Mouse (Mus musculus): ENCODE results near the gene Mapkapk5. TPM values are rescaled to one million over a fixed set of nuclear protein-coding genes. Genes with fewer than 3 reads are reported as not detected.

Gene Mapkapk5
- polyA plus RNA-seq, 1 experiment from 2014 or later = 59.8 TPM

GRCm38 (mm10) chr5:121586400-121587039 is 40.8 kb upstream of the Mapkapk5 start:
- Histone ChIP-seq H3K27me3 (replicated peaks; ENCODE audit: control insufficient read depth, insufficient read depth, low read length) (no peaks in the 10 kb centered on the region), H3K9me3 (ENCODE audit: control insufficient read depth, low read length) (no peaks in the 10 kb centered on the region), H3K9ac (ENCODE audit: low read depth, low read length) (peak overlapping the region; percentile 0; the same call in 1 of the 2 replicates), H3K36me3 (ENCODE audit: control insufficient read depth, insufficient read depth, low read length) (no peaks in the 10 kb centered on the region), H3K4me3 (ENCODE audit: low read depth, low read length) (no peak overlapping the region), H3K4me2 (peak overlapping the region; percentile 52), H3K4me1 (replicated peaks; ENCODE audit: control insufficient read depth, insufficient read depth, low read length) (peaks cover 24% of the 10 kb centered on the region), H3K27ac (ENCODE audit: low read depth, low read length) (peak overlapping the region; percentile 46; the same call in 1 of the 2 replicates)
- WGBS = 34% methylated on average over 6 of the region's 6 CpGs
- DNase-seq (ENCODE audit: low spot score) (no peak), ATAC-seq (replicated peaks; ENCODE audit: low FRiP score) (no peak)

DNA sequence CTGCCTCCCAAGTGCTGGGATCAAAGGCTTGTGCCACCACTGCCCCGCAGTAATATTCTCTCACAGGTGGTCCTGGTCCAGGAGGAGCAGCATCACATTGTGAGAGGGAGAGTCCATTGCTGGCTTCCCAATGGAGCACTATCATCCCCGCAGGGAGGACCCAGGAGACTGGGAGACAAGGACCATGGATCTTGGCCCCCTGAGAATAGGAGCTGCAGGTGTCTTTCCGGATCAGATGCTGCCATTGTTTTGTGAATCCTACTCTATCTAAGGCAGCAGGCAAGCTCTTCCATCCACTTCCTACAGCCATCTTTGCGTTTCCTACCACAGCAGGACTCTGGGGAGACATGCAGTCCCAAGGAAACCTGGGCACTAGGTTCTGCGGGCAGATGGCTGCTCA is 40.0 kb upstream of the Mapkapk5 start:
- Histone ChIP-seq H3K27ac (ENCODE audit: low read depth, low read length) (0 out of 2 replicates have a peak overlapping the region, but pooled peaks have one; percentile 23), H3K4me1 (replicated peaks; ENCODE audit: control insufficient read depth, insufficient read depth, low read length) (peaks cover 19% of the 10 kb centered on the region), H3K9me3 (ENCODE audit: control insufficient read depth, low read length) (no peaks in the 10 kb centered on the region), H3K36me3 (ENCODE audit: control insufficient read depth, insufficient read depth, low read length) (peaks cover under 1% of the 10 kb centered on the region; the same call in 1 of the 2 replicates), H3K4me2 (no peak overlapping the region), H3K27me3 (replicated peaks; ENCODE audit: control insufficient read depth, insufficient read depth, low read length) (no peaks in the 10 kb centered on the region), H3K4me3 (ENCODE audit: low read depth, low read length) (no peak overlapping the region), H3K9ac (ENCODE audit: low read depth, low read length) (no peak overlapping the region)
- DNase-seq (ENCODE audit: low spot score) = no peak
- 82% methylated on average over 5 of the region's 5 CpGs for WGBS
- no peak for ATAC-seq (replicated peaks; ENCODE audit: low FRiP score)

- no peak for ATAC-seq (replicated peaks; ENCODE audit: low FRiP score)
- Histone ChIP-seq H3K4me3 (ENCODE audit: low read depth, low read length) (no peak overlapping the region), H3K27me3 (replicated peaks; ENCODE audit: control insufficient read depth, insufficient read depth, low read length) (no peaks in the 10 kb centered on the region), H3K9ac (ENCODE audit: low read depth, low read length) (no peak overlapping the region), H3K36me3 (ENCODE audit: control insufficient read depth, insufficient read depth, low read length) (peaks cover 3% of the 10 kb centered on the region; the same call in 1 of the 2 replicates), H3K27ac (ENCODE audit: low read depth, low read length) (no peak overlapping the region), H3K9me3 (ENCODE audit: control insufficient read depth, low read length) (no peaks in the 10 kb centered on the region), H3K4me2 (no peak overlapping the region), H3K4me1 (replicated peaks; ENCODE audit: control insufficient read depth, insufficient read depth, low read length) (peaks cover 19% of the 10 kb centered on the region)
- no peak for DNase-seq (ENCODE audit: low spot score)
- WGBS = 87% methylated on average over 10 of the region's 10 CpGs
Observed at GRCm38 (mm10) chr5:121585005-121585404, 39.3 kb upstream of the Mapkapk5 start.

DNA sequence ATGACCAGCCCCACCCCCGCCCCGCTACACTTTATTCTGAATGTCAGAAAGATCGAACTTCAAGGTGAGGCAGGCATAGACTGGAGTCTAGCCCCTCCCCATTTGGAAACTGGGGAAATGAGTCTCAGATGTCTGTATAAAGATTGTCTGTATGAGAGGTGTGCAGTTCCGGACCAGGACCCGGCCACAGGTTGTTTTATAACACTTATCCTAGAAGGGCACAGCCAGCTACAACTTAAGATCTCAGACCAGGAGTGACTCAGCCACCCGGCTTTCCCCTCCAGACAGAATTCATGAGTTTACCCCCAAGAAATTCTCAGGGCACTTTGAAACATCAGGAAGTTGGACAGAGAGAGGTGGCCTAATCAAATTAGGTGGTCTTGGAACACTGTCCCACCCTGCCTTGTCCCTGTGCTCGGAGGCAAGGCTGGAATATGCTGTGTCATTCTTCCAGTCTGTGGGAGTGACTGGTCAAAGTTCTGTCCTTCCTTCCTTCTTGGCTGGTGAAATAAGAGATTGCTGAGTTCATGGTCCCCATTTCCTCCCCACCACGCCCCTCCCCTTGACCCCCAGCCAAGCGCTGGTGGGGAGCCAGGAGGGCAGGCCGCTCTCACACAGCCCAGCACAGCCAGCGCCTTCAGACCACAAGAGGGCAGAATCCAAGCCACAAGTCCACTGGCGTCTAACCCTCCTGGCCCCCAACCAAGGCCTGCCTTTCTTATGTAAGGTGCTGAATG is 38.2 kb upstream of the Mapkapk5 start:
- DNase-seq (ENCODE audit: low spot score) (peak; percentile 58), ATAC-seq (replicated peaks; ENCODE audit: low FRiP score) (peak; percentile 79)
- H3K4me3 ChIP-seq (ENCODE audit: low read depth, low read length) = no peak overlapping the region
- peak overlapping the region; percentile 33; the same call in 1 of the 2 replicates for H3K4me2 ChIP-seq
- H3K9me3 ChIP-seq (ENCODE audit: control insufficient read depth, low read length) = no peaks in the 10 kb centered on the region
- 42% methylated on average over 12 of the region's 12 CpGs for WGBS
- H3K27ac ChIP-seq (ENCODE audit: low read depth, low read length) = peak overlapping the region; percentile 61; the same call in 1 of the 2 replicates
- peaks cover 7% of the 10 kb centered on the region; the same call in 1 of the 2 replicates for H3K36me3 ChIP-seq (ENCODE audit: control insufficient read depth, insufficient read depth, low read length)
- H3K4me1 ChIP-seq (replicated peaks; ENCODE audit: control insufficient read depth, insufficient read depth, low read length) = peaks cover 19% of the 10 kb centered on the region
- H3K27me3 ChIP-seq (replicated peaks; ENCODE audit: control insufficient read depth, insufficient read depth, low read length) = no peaks in the 10 kb centered on the region
- no peak overlapping the region for H3K9ac ChIP-seq (ENCODE audit: low read depth, low read length)

DNA sequence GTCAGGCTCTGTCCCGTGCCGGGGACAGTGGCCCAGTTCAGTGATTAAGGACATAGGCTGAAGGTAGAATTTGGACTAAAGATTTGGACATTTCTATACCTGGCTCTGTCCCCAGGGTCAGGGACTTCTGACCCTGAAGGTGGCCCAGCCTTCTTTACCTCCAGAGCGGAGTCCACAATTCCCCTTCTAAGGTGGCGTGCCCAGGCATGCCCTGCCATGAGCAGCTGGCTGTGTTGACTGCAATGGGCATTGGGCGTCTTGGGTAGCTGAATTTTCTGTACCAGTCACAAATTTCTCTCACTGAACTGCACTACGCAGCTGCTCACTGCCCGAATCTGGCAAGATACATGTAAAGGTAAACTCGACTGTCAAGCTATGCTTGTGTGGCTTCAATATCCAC is 36.2 kb upstream of the Mapkapk5 start:
- DNase-seq (ENCODE audit: low spot score) = no peak
- no peak for ATAC-seq (replicated peaks; ENCODE audit: low FRiP score)
- Histone ChIP-seq H3K27me3 (replicated peaks; ENCODE audit: control insufficient read depth, insufficient read depth, low read length) (no peaks in the 10 kb centered on the region), H3K4me3 (ENCODE audit: low read depth, low read length) (no peak overlapping the region), H3K27ac (ENCODE audit: low read depth, low read length) (no peak overlapping the region), H3K4me2 (no peak overlapping the region), H3K4me1 (replicated peaks; ENCODE audit: control insufficient read depth, insufficient read depth, low read length) (peaks cover 16% of the 10 kb centered on the region), H3K9ac (ENCODE audit: low read depth, low read length) (no peak overlapping the region), H3K9me3 (ENCODE audit: control insufficient read depth, low read length) (no peaks in the 10 kb centered on the region), H3K36me3 (ENCODE audit: control insufficient read depth, insufficient read depth, low read length) (peaks cover 7% of the 10 kb centered on the region; the same call in 1 of the 2 replicates)
- 89% methylated on average over 8 of the region's 8 CpGs for WGBS

DNA sequence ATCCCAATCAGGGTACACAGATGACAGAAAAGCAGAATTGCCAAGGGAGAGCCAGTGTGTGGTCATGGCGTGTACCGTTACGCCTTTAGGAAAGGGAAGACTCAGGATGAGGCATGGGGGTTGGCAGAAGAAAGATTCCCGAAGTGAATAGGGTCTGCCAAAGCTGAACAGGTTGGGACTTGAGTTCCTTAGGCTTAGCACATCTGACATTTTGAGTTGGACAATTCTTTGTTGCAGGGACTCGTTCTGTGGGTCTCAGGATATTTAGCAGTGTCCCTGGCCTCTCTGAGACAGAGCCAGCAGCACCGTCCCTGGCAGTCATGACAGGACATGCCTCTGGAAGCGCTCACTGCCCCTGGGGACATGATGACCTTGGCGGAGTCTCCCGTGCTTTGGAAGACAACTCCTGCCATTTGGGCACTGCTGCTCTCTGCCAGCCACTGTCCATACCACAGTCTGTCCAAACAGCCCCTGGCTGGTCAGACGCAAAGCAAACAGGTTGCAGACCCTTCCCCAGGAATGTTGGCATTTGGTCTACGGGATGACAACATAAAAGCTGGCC is 31.3 kb upstream of the Mapkapk5 start:
- WGBS = 89% methylated on average over 11 of the region's 11 CpGs
- H3K36me3 ChIP-seq (ENCODE audit: control insufficient read depth, insufficient read depth, low read length) = peaks cover 13% of the 10 kb centered on the region

GRCm38 (mm10) chr5:121575867-121576266 is 30.2 kb upstream of the Mapkapk5 start:
- no peak overlapping the region for H3K9ac ChIP-seq (ENCODE audit: low read depth, low read length)
- H3K4me3 ChIP-seq (ENCODE audit: low read depth, low read length) = no peak overlapping the region
- peaks cover 15% of the 10 kb centered on the region for H3K36me3 ChIP-seq (ENCODE audit: control insufficient read depth, insufficient read depth, low read length)
- ATAC-seq (replicated peaks; ENCODE audit: low FRiP score) (no peak), DNase-seq (ENCODE audit: low spot score) (no peak)
- no peak overlapping the region for H3K27ac ChIP-seq (ENCODE audit: low read depth, low read length)
- no peaks in the 10 kb centered on the region for H3K9me3 ChIP-seq (ENCODE audit: control insufficient read depth, low read length)
- H3K27me3 ChIP-seq (replicated peaks; ENCODE audit: control insufficient read depth, insufficient read depth, low read length) = no peaks in the 10 kb centered on the region
- WGBS = 93% methylated on average over 11 of the region's 11 CpGs
- H3K4me1 ChIP-seq (replicated peaks; ENCODE audit: control insufficient read depth, insufficient read depth, low read length) = no peaks in the 10 kb centered on the region
- no peak overlapping the region for H3K4me2 ChIP-seq

More for the DNA sequence above, 31.3 kb upstream of the Mapkapk5 start:
- no peak overlapping the region for H3K4me3 ChIP-seq (ENCODE audit: low read depth, low read length)
- ATAC-seq (replicated peaks; ENCODE audit: low FRiP score) = no peak
- H3K27me3 ChIP-seq (replicated peaks; ENCODE audit: control insufficient read depth, insufficient read depth, low read length) = no peaks in the 10 kb centered on the region
- no peak overlapping the region for H3K9ac ChIP-seq (ENCODE audit: low read depth, low read length)
- H3K4me1 ChIP-seq (replicated peaks; ENCODE audit: control insufficient read depth, insufficient read depth, low read length) = no peaks in the 10 kb centered on the region
- H3K4me2 ChIP-seq = no peak overlapping the region
- DNase-seq (ENCODE audit: low spot score) = no peak
- no peaks in the 10 kb centered on the region for H3K9me3 ChIP-seq (ENCODE audit: control insufficient read depth, low read length)
- no peak overlapping the region for H3K27ac ChIP-seq (ENCODE audit: low read depth, low read length)

DNA sequence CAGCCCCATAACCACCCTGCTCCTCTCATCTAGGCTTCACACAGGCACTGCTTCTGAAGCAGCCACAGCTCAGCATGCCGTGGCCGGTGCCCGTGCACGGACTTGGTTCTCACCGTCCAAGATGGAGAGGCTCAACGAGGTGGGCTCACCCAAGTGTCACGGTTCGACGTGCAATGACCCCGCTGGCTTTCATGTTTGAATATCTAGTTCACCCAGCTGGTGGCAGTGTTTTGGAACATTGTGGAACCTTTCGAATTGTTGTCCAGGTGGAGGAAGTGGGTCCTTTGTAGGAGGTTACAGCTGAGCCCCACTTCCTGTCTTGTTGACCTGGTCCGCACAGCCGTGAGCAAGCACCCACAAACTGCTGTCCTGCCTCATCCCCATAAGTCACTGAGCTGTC is 28.4 kb upstream of the Mapkapk5 start:
- Histone ChIP-seq H3K4me3 (ENCODE audit: low read depth, low read length) (no peak overlapping the region), H3K4me2 (no peak overlapping the region), H3K9ac (ENCODE audit: low read depth, low read length) (no peak overlapping the region), H3K4me1 (replicated peaks; ENCODE audit: control insufficient read depth, insufficient read depth, low read length) (no peaks in the 10 kb centered on the region), H3K27me3 (replicated peaks; ENCODE audit: control insufficient read depth, insufficient read depth, low read length) (no peaks in the 10 kb centered on the region), H3K9me3 (ENCODE audit: control insufficient read depth, low read length) (no peaks in the 10 kb centered on the region), H3K27ac (ENCODE audit: low read depth, low read length) (no peak overlapping the region), H3K36me3 (ENCODE audit: control insufficient read depth, insufficient read depth, low read length) (peaks cover 7% of the 10 kb centered on the region)
- DNase-seq (ENCODE audit: low spot score) (no peak), ATAC-seq (replicated peaks; ENCODE audit: low FRiP score) (no peak)
- 89% methylated on average over 13 of the region's 13 CpGs for WGBS
